Mouse (Mus musculus) midbrain, embryonic 14.5 days (tissue): Measurements from ENCODE around the gene Ccdc87. TPM values are rescaled to one million over a fixed set of nuclear protein-coding genes. Genes with fewer than 3 reads are reported as not detected.

Source experiments
- ATAC-seq: fragments of 200-750 bp; cut with Nextera tagmentation; 2 replicates; pipeline ENCODE4 v1.8.0; 2017; ENCODE audit warnings: moderate number of reproducible peaks, moderate library complexity; ENCODE audit not compliant: low FRiP score, low TSS enrichment
- DNase-seq: peaks from one replicate; pipeline ENCODE4 v3.0.0-alpha.2; 2015
- H3K27ac ChIP-seq: fragments of 300-500 bp; sonication (generic); replicated peaks from 2 replicates; pipeline ENCODE4 v1.5.1; 2014; ENCODE audit warnings: mild to moderate bottlenecking, low read depth, low read length, moderate library complexity
- H3K27me3 ChIP-seq: fragments of 300-500 bp; sonication (generic); 2 replicates; pipeline ENCODE4 v1.6.1; 2014; ENCODE audit warnings: low read length, control low read depth, mixed read lengths; ENCODE audit not compliant: control insufficient read depth, insufficient read depth
- H3K36me3 ChIP-seq: fragments of 300-500 bp; sonication (generic); 2 replicates; pipeline ENCODE4 v1.6.1; 2014; ENCODE audit warnings: low read length, control low read depth; ENCODE audit not compliant: control insufficient read depth, insufficient read depth
- H3K4me1 ChIP-seq: fragments of 300-500 bp; sonication (generic); 2 replicates; pipeline ENCODE4 v1.6.1; 2014; ENCODE audit warnings: mild to moderate bottlenecking, antibody characterized with exemption, low read length, control low read depth; ENCODE audit not compliant: control insufficient read depth, insufficient read depth
- H3K4me2 ChIP-seq: fragments of 300-500 bp; sonication (generic); 2 replicates; pipeline ENCODE4 v1.6.1; 2014; ENCODE audit warnings: mild to moderate bottlenecking, low read length, moderate library complexity
- H3K4me3 ChIP-seq: fragments of 300-500 bp; sonication (generic); replicated peaks from 2 replicates; pipeline ENCODE4 v1.5.1; 2014; ENCODE audit warnings: low read depth, low read length
- H3K9ac ChIP-seq: fragments of 300-500 bp; sonication (generic); replicated peaks from 2 replicates; pipeline ENCODE4 v1.6.1; 2014; ENCODE audit warnings: mild to moderate bottlenecking, low read length, moderate library complexity
- H3K9me3 ChIP-seq: fragments of 300-500 bp; sonication (generic); 2 replicates; pipeline ENCODE4 v1.6.1; 2016; ENCODE audit warnings: low read length, control low read depth, mixed read lengths; ENCODE audit not compliant: control insufficient read depth
- WGBS: fragments of 180-500 bp; shearing (Covaris S2); extraction: QIAGEN DNeasy Blood & Tissue Kit; methylation state at CpG from one replicate; pipeline ENCODE4 v1.1.7; 2014; 5-methylcytosine and 5-hydroxymethylcytosine counted together
- polyA plus RNA-seq: library from polyadenylated mRNA; unstranded; fragments of >200 nt; fragmentation: Nextera tagmentation; extraction: Ambion mirVana; gene quantifications from 2 replicates; pipeline ENCODE4 v1.2.1, GENCODE M21; 2014

Gene Ccdc87
- polyA plus RNA-seq, 1 experiment from 2014 or later = 0.63 TPM

GRCm38 (mm10) chr19:4876241-4876640, 37.1 kb downstream of the Ccdc87 start:
- no peak for DNase-seq

GRCm38 (mm10) chr19:4876755-4877154, 37.6 kb downstream of the Ccdc87 start:
- H3K4me1 ChIP-seq = peaks cover 10% of the 10 kb centered on the region
- WGBS = 73% methylated on average over 3 of the region's 3 CpGs
- H3K27ac ChIP-seq = no peak overlapping the region
- H3K9me3 ChIP-seq = no peaks in the 10 kb centered on the region
- no peaks in the 10 kb centered on the region for H3K36me3 ChIP-seq
- no peaks in the 10 kb centered on the region for H3K27me3 ChIP-seq
- H3K9ac ChIP-seq = no peak overlapping the region
- no peak overlapping the region for H3K4me2 ChIP-seq
- no peak for ATAC-seq
- no peak for DNase-seq
- no peak overlapping the region for H3K4me3 ChIP-seq

More at GRCm38 (mm10) chr19:4876241-4876640, 37.1 kb downstream of the Ccdc87 start:
- no peaks in the 10 kb centered on the region for H3K36me3 ChIP-seq
- no peak overlapping the region for H3K4me3 ChIP-seq
- H3K9me3 ChIP-seq = no peaks in the 10 kb centered on the region
- no peak overlapping the region for H3K4me2 ChIP-seq
- H3K27ac ChIP-seq = no peak overlapping the region
- peaks cover 10% of the 10 kb centered on the region for H3K4me1 ChIP-seq
- no peak for ATAC-seq
- H3K27me3 ChIP-seq = no peaks in the 10 kb centered on the region
- 75% methylated on average over 4 of the region's 4 CpGs for WGBS
- H3K9ac ChIP-seq = no peak overlapping the region

GRCm38 (mm10) chr19:4877785-4878184, 38.6 kb downstream of the Ccdc87 start, which contains the start of gene Actn3:
Gene Actn3, minus strand, starts transcription at chr19:4877909.
- Histone ChIP-seq H3K27ac (peak within 1 kb of the TSS; percentile 78), H3K4me3 (peak within 1 kb of the TSS; percentile 85), H3K4me1 (peaks cover 10% of the 10 kb centered on the region), H3K9me3 (no peaks in the 10 kb centered on the region), H3K36me3 (no peaks in the 10 kb centered on the region; the same call in 1 of the 2 replicates), H3K27me3 (no peaks in the 10 kb centered on the region), H3K9ac (peak within 1 kb of the TSS; percentile 78), H3K4me2 (peak within 1 kb of the TSS; percentile 87)
- WGBS = 5% methylated on average over 17 of the region's 17 CpGs
- DNase-seq = no peak
- no peak for ATAC-seq

GRCm38 (mm10) chr19:4878405-4879323, 39.5 kb downstream of the Ccdc87 start, which contains the start of gene Zdhhc24:
Gene Zdhhc24, plus strand, starts transcription at chr19:4878668.
- ATAC-seq = peak; percentile 99

GRCm38 (mm10) chr19:4879324-4879703, 40.1 kb downstream of the Ccdc87 start:
- Histone ChIP-seq H3K9ac (peak overlapping the region; percentile 78), H3K27ac (no peak overlapping the region), H3K4me3 (peak overlapping the region; percentile 85), H3K4me2 (peak overlapping the region; percentile 87), H3K4me1 (peaks cover 10% of the 10 kb centered on the region), H3K36me3 (peaks cover 11% of the 10 kb centered on the region; the same call in 1 of the 2 replicates), H3K9me3 (no peaks in the 10 kb centered on the region), H3K27me3 (no peaks in the 10 kb centered on the region)
- whole genome bisulfite sequencing = 67% methylated on average over 10 of the region's 10 CpGs
- ATAC-seq (no peak), DNase-seq (no peak)

More at GRCm38 (mm10) chr19:4878405-4879323, 39.5 kb downstream of the Ccdc87 start, which contains the start of gene Zdhhc24:
- peak within 1 kb of the TSS; percentile 78 for H3K27ac ChIP-seq
- 2% methylated on average over 52 of the region's 52 CpGs for WGBS
- H3K36me3 ChIP-seq = peaks cover 8% of the 10 kb centered on the region; the same call in 1 of the 2 replicates
- peaks cover 10% of the 10 kb centered on the region for H3K4me1 ChIP-seq
- H3K4me3 ChIP-seq = peak within 1 kb of the TSS; percentile 85
- no peaks in the 10 kb centered on the region for H3K9me3 ChIP-seq
- peak; percentile 97 for DNase-seq
- H3K4me2 ChIP-seq = peak within 1 kb of the TSS; percentile 87
- H3K9ac ChIP-seq = peak within 1 kb of the TSS; percentile 78
- no peaks in the 10 kb centered on the region for H3K27me3 ChIP-seq

GRCm38 (mm10) chr19:4883961-4884360, 44.8 kb downstream of the Ccdc87 start:
- peaks cover 11% of the 10 kb centered on the region; the same call in 1 of the 2 replicates for H3K36me3 ChIP-seq
- no peak overlapping the region for H3K4me3 ChIP-seq
- peaks cover 4% of the 10 kb centered on the region; the same call in 1 of the 2 replicates for H3K4me1 ChIP-seq
- 88% methylated on average over 4 of the region's 4 CpGs for WGBS
- no peaks in the 10 kb centered on the region for H3K9me3 ChIP-seq
- no peak overlapping the region for H3K27ac ChIP-seq
- DNase-seq (no peak), ATAC-seq (no peak)
- H3K27me3 ChIP-seq = no peaks in the 10 kb centered on the region
- H3K9ac ChIP-seq = no peak overlapping the region
- H3K4me2 ChIP-seq = no peak overlapping the region

- ATAC-seq = no peak
- no peak overlapping the region for H3K4me3 ChIP-seq
- 91% methylated on average over 10 of the region's 10 CpGs for WGBS
- no peaks in the 10 kb centered on the region for H3K4me1 ChIP-seq
- H3K9ac ChIP-seq = no peak overlapping the region
- no peak overlapping the region for H3K4me2 ChIP-seq
- no peaks in the 10 kb centered on the region for H3K27me3 ChIP-seq
- DNase-seq = no peak
- peaks cover 52% of the 10 kb centered on the region for H3K36me3 ChIP-seq
- H3K9me3 ChIP-seq = no peaks in the 10 kb centered on the region
- H3K27ac ChIP-seq = no peak overlapping the region
These were observed 50.6 kb downstream of the Ccdc87 start for GRCm38 (mm10) chr19:4889791-4890190.

- Histone ChIP-seq H3K27ac (no peak overlapping the region), H3K4me1 (no peaks in the 10 kb centered on the region), H3K36me3 (peaks cover 58% of the 10 kb centered on the region), H3K4me2 (no peak overlapping the region), H3K27me3 (no peaks in the 10 kb centered on the region), H3K9ac (no peak overlapping the region), H3K4me3 (no peak overlapping the region), H3K9me3 (no peaks in the 10 kb centered on the region)
- DNase-seq (no peak), ATAC-seq (no peak)
- WGBS = 86% methylated on average over 3 of the region's 3 CpGs
These were observed 52.6 kb downstream of the Ccdc87 start for GRCm38 (mm10) chr19:4891798-4892197.
